In genomic region chr8:84200126-84200555, GRCm38 (mm10) we compare ENCODE assay signal across 8 mouse cellular contexts. TPM values are rescaled to one million over a fixed set of nuclear protein-coding genes. Genes with fewer than 3 reads are reported as not detected.
DNase-seq lines count a peak whose midpoint lies in the region; ATAC-seq and TF ChIP-seq lines count a peak whose summit lies in the region.

No protein-coding gene starts in this region.

- peak; percentile 9; the same call in 1 of the 2 replicates for ATAC-seq in forebrain, embryonic 13.5 days
- ATAC-seq in limb, embryonic 13.5 days (ENCODE audit: low FRiP score, low read depth), result no peak

- H3K9me3 ChIP-seq in forebrain, embryonic 13.5 days (replicated peaks), result no peaks in the 10 kb centered on the region
- H3K9me3 ChIP-seq in limb, embryonic 13.5 days, result no peaks in the 10 kb centered on the region

- TF ChIP-seq CTCF in gastrocnemius, adult 2 months (IDR thresholded peaks at IDR 0.05), result no peak
- no peak for TF ChIP-seq CTCF in C2C12 (IDR thresholded peaks at IDR 0.05; ENCODE audit: control insufficient read depth, insufficient read depth, insufficient read length)
- TF ChIP-seq CTCF in small intestine, adult 2 months (IDR thresholded peaks at IDR 0.05; ENCODE audit: extremely low read depth, insufficient read length, insufficient replicate concordance, low read depth, low read length), result no peak

- H3K27me3 ChIP-seq in C2C12 (ENCODE audit: control insufficient read depth, insufficient read depth, insufficient read length), result no peaks in the 10 kb centered on the region
- no peaks in the 10 kb centered on the region for H3K27me3 ChIP-seq in forebrain, embryonic 13.5 days
- H3K27me3 ChIP-seq in limb, embryonic 13.5 days, result no peaks in the 10 kb centered on the region
- H3K27me3 ChIP-seq in small intestine, adult 2 months (ENCODE audit: control insufficient read depth, insufficient read depth, low read length), result no peaks in the 10 kb centered on the region

- no peak for TF ChIP-seq POLR2A in small intestine, adult 2 months (IDR thresholded peaks at IDR 0.05; ENCODE audit: low read depth, low read length)

- H3K9ac ChIP-seq in forebrain, embryonic 13.5 days, result peak overlapping the region; percentile 73; the same call in 1 of the 2 replicates
- peak overlapping the region; percentile 94 for H3K9ac ChIP-seq in limb, embryonic 13.5 days

- peak overlapping the region; percentile 83 for H3K4me2 ChIP-seq in forebrain, embryonic 13.5 days
- peak overlapping the region; percentile 97 for H3K4me2 ChIP-seq in limb, embryonic 13.5 days (replicated peaks)

- peak overlapping the region; percentile 13 for H3ac ChIP-seq in C2C12 (ENCODE audit: control insufficient read depth, insufficient read length, low read depth)

- H3K4me1 ChIP-seq in forebrain, embryonic 13.5 days, result peaks cover 69% of the 10 kb centered on the region
- peaks cover 63% of the 10 kb centered on the region for H3K4me1 ChIP-seq in limb, embryonic 13.5 days
- peaks cover 28% of the 10 kb centered on the region for H3K4me1 ChIP-seq in small intestine, adult 2 months (ENCODE audit: control insufficient read depth, insufficient read depth, insufficient read length, low read length)

- H3K4me3 ChIP-seq in gastrocnemius, adult 2 months, result peak overlapping the region; percentile 96
- no peak overlapping the region for H3K4me3 ChIP-seq in C2C12 (ENCODE audit: insufficient read depth, poor library complexity, severe bottlenecking)
- H3K4me3 ChIP-seq in forebrain, embryonic 13.5 days, result peak overlapping the region; percentile 49
- H3K4me3 ChIP-seq in limb, embryonic 13.5 days, result peak overlapping the region; percentile 82
- H3K4me3 ChIP-seq in small intestine, adult 2 months (ENCODE audit: low read depth, low read length), result peak overlapping the region; percentile 94

- H3K27ac ChIP-seq in gastrocnemius, adult 2 months, result peak overlapping the region; percentile 97
- H3K27ac ChIP-seq in forebrain, embryonic 13.5 days, result peak overlapping the region; percentile 89
- peak overlapping the region; percentile 99 for H3K27ac ChIP-seq in limb, embryonic 13.5 days
- 0 out of 2 replicates have a peak overlapping the region, but pooled peaks have one; percentile 7 for H3K27ac ChIP-seq in small intestine, adult 2 months (ENCODE audit: insufficient read depth, low read depth, low read length)

- H3K79me2 ChIP-seq in C2C12 (ENCODE audit: control insufficient read depth, insufficient read depth), result peaks cover 46% of the 10 kb centered on the region

- WGBS in forebrain, embryonic 13.5 days, result 15% methylated on average over 7 of the region's 8 CpGs
- 20% methylated on average over 8 of the region's 8 CpGs for WGBS in limb, embryonic 13.5 days
- WGBS in small intestine, adult 2 months, result 57% methylated on average over 8 of the region's 8 CpGs

- H3K79me3 ChIP-seq in C2C12 (ENCODE audit: low read depth), result peaks cover 39% of the 10 kb centered on the region

- intact Hi-C loops in gastrocnemius, adult 2 months (cut with DNase I), result no loop called here
- intact Hi-C loops in gastrocnemius, postnatal 36 days (cut with DNase I), result no loop called here

- peaks cover 26% of the 10 kb centered on the region for H3K36me3 ChIP-seq in C2C12 (ENCODE audit: control insufficient read depth, insufficient read depth)
- H3K36me3 ChIP-seq in forebrain, embryonic 13.5 days (ENCODE audit: poor library complexity, severe bottlenecking), result no peaks in the 10 kb centered on the region
- H3K36me3 ChIP-seq in limb, embryonic 13.5 days, result peaks cover 6% of the 10 kb centered on the region
- H3K36me3 ChIP-seq in small intestine, adult 2 months (ENCODE audit: control insufficient read depth, insufficient read depth, low read length), result no peaks in the 10 kb centered on the region

- peak; percentile 43 for DNase-seq in gastrocnemius, adult 2 months
- no peak for DNase-seq in gastrocnemius, postnatal 36 days
- DNase-seq in adipocyte (ENCODE audit: low spot score), result no peak
- no peak for DNase-seq in adrenal gland, postnatal 25 days

TF ChIP-seq in C2C12, 6 proteins besides CTCF, POLR2A, EP300 and RAD21:
- TF ChIP-seq MYOG (IDR thresholded peaks at IDR 0.05; ENCODE audit: control insufficient read depth, extremely low read depth, insufficient read length) (no peak), MAX (IDR thresholded peaks at IDR 0.05) (no peak), CEBPB (IDR thresholded peaks at IDR 0.05; ENCODE audit: low read depth) (no peak)

RNA-seq across cellular contexts. Expression of gene Nanos3, which starts 15.1 kb away (rescaled TPM):
- total RNA-seq in gastrocnemius, adult 2 months (2021), result not detected
- not detected for total RNA-seq in gastrocnemius, postnatal 36 days (2021)
- 1.1 TPM for polyA plus RNA-seq in C2C12 (2012; fragmentation: generic; extraction: Trizol)
- 4.7 and 6.5 TPM in 2 replicates for polyA plus RNA-seq in forebrain, embryonic 13.5 days (2015; fragmentation: Nextera tagmentation; extraction: Ambion mirVana)
- 5.7 TPM in 2 replicates for polyA plus RNA-seq in limb, embryonic 13.5 days (2015; fragmentation: Nextera tagmentation; extraction: Ambion mirVana)
- 0.22 and 0.62 TPM in 2 replicates for polyA plus RNA-seq in small intestine, adult 2 months (2012; rRNA removed)
- 1.3 TPM in 1 of 2 replicates, not detected in the other for total RNA-seq in adrenal gland, postnatal 25 days (2021)

RNA-seq across cellular contexts. Expression of gene Zswim4, which starts 36.7 kb away (rescaled TPM):
- total RNA-seq in gastrocnemius, adult 2 months (2021), result 1 to 10 TPM; 5.2 to 8.6 TPM
- 1 to 10 TPM; 7.1 to 8.4 TPM for total RNA-seq in gastrocnemius, postnatal 36 days (2021)
- polyA plus RNA-seq in C2C12 (2012; fragmentation: generic; extraction: Trizol), result 10.1 TPM
- 43.1 and 44.0 TPM in 2 replicates for polyA plus RNA-seq in forebrain, embryonic 13.5 days (2015; fragmentation: Nextera tagmentation; extraction: Ambion mirVana)
- polyA plus RNA-seq in limb, embryonic 13.5 days (2015; fragmentation: Nextera tagmentation; extraction: Ambion mirVana), result 23.5 and 23.9 TPM in 2 replicates
- 8.1 and 30.0 TPM in 2 replicates for polyA plus RNA-seq in small intestine, adult 2 months (2012; rRNA removed)
- total RNA-seq in adrenal gland, postnatal 25 days (2021), result 41.3 and 44.1 TPM in 2 replicates

RNA-seq across cellular contexts. Expression of gene D8Ertd738e, which starts 49.4 kb away (rescaled TPM):
- 100 to 1,000 TPM; 187 to 222 TPM for total RNA-seq in gastrocnemius, adult 2 months (2021)
- total RNA-seq in gastrocnemius, postnatal 36 days (2021), result 100 to 1,000 TPM; 166 to 182 TPM
- polyA plus RNA-seq in C2C12 (2012; fragmentation: generic; extraction: Trizol), result 281 TPM
- polyA plus RNA-seq in forebrain, embryonic 13.5 days (2015; fragmentation: Nextera tagmentation; extraction: Ambion mirVana), result 294 and 310 TPM in 2 replicates
- polyA plus RNA-seq in limb, embryonic 13.5 days (2015; fragmentation: Nextera tagmentation; extraction: Ambion mirVana), result 325 and 338 TPM in 2 replicates
- 46.2 and 63.5 TPM in 2 replicates for polyA plus RNA-seq in small intestine, adult 2 months (2012; rRNA removed)
- 261 and 266 TPM in 2 replicates for total RNA-seq in adrenal gland, postnatal 25 days (2021)

RNA-seq across cellular contexts. Expression of gene 4930432K21Rik, which starts 52.3 kb away (rescaled TPM):
- under 1 TPM; 0.28 to 0.50 TPM for total RNA-seq in gastrocnemius, adult 2 months (2021)
- total RNA-seq in gastrocnemius, postnatal 36 days (2021), result under 1 TPM in 1 of 2 experiments, not detected in 1; 0.28 TPM
- 0.61 TPM for polyA plus RNA-seq in C2C12 (2012; fragmentation: generic; extraction: Trizol)
- 2.2 and 2.3 TPM in 2 replicates for polyA plus RNA-seq in forebrain, embryonic 13.5 days (2015; fragmentation: Nextera tagmentation; extraction: Ambion mirVana)
- 1.6 and 2.0 TPM in 2 replicates for polyA plus RNA-seq in limb, embryonic 13.5 days (2015; fragmentation: Nextera tagmentation; extraction: Ambion mirVana)
- polyA plus RNA-seq in small intestine, adult 2 months (2012; rRNA removed), result 0.05 and 0.22 TPM in 2 replicates
- total RNA-seq in adrenal gland, postnatal 25 days (2021), result 0.73 and 1.4 TPM in 2 replicates

RNA-seq across cellular contexts. Expression of gene Cc2d1a, which starts 52.4 kb away (rescaled TPM):
- 10 to 100 TPM; 16.8 to 18.6 TPM for total RNA-seq in gastrocnemius, adult 2 months (2021)
- total RNA-seq in gastrocnemius, postnatal 36 days (2021), result 10 to 100 TPM; 15.7 to 16.1 TPM
- 25.2 TPM for polyA plus RNA-seq in C2C12 (2012; fragmentation: generic; extraction: Trizol)
- 18.6 and 24.1 TPM in 2 replicates for polyA plus RNA-seq in forebrain, embryonic 13.5 days (2015; fragmentation: Nextera tagmentation; extraction: Ambion mirVana)
- 27.6 and 29.3 TPM in 2 replicates for polyA plus RNA-seq in limb, embryonic 13.5 days (2015; fragmentation: Nextera tagmentation; extraction: Ambion mirVana)
- 21.0 and 50.8 TPM in 2 replicates for polyA plus RNA-seq in small intestine, adult 2 months (2012; rRNA removed)
- total RNA-seq in adrenal gland, postnatal 25 days (2021), result 31.4 and 34.9 TPM in 2 replicates

Comparison
In these comparisons a context has a peak if more than half of its experiments do, and no peak if none do; other contexts are left out.
1. H3K27ac ChIP-seq: peak in every context shown above with its lines; median percentile 99 in limb, embryonic 13.5 days; 97 in gastrocnemius, adult 2 months; 89 in forebrain, embryonic 13.5 days; 7 in small intestine, adult 2 months.